In genomic region chr14:31493901-31494300, GRCm38 (mm10) we compare ENCODE assay signal across 8 mouse cellular contexts. TPM values are rescaled to one million over a fixed set of nuclear protein-coding genes. Genes with fewer than 3 reads are reported as not detected.
DNase-seq lines count a peak whose midpoint lies in the region; ATAC-seq and TF ChIP-seq lines count a peak whose summit lies in the region.

No protein-coding gene starts in this region.

- H3K36me3 ChIP-seq in intestine, embryonic 14.5 days (ENCODE audit: control insufficient read depth, insufficient read depth, low read length): peaks cover 46% of the 10 kb centered on the region
- H3K36me3 ChIP-seq in neural tube, embryonic 13.5 days: peaks cover 36% of the 10 kb centered on the region

- no peak for TF ChIP-seq POLR2A in bone marrow, adult 2 months (IDR thresholded peaks at IDR 0.05; ENCODE audit: borderline replicate concordance, control insufficient read depth, low read depth, low read length)

- peaks cover 3% of the 10 kb centered on the region; the same call in 1 of the 2 replicates for H3K4me1 ChIP-seq in bone marrow, adult 2 months (ENCODE audit: control insufficient read depth, insufficient read depth, low read length)
- peaks cover 26% of the 10 kb centered on the region for H3K4me1 ChIP-seq in intestine, embryonic 14.5 days (replicated peaks; ENCODE audit: control insufficient read depth, insufficient read depth, low read length)
- H3K4me1 ChIP-seq in neural tube, embryonic 13.5 days (replicated peaks): peaks cover 41% of the 10 kb centered on the region

- peak overlapping the region; percentile 70 for H3K4me2 ChIP-seq in intestine, embryonic 14.5 days (ENCODE audit: low read length)
- peak overlapping the region; percentile 95 for H3K4me2 ChIP-seq in neural tube, embryonic 13.5 days

- H3K4me3 ChIP-seq in layer of hippocampus, adult 2 months: peak overlapping the region; percentile 97
- H3K4me3 ChIP-seq in bone marrow, adult 2 months (replicated peaks; ENCODE audit: control insufficient read depth, low read depth, low read length): peak overlapping the region; percentile 93
- peak overlapping the region; percentile 95 for H3K4me3 ChIP-seq in intestine, embryonic 14.5 days (ENCODE audit: low read depth, low read length)
- H3K4me3 ChIP-seq in neural tube, embryonic 13.5 days: peak overlapping the region; percentile 67

- H3K9me3 ChIP-seq in intestine, embryonic 14.5 days (ENCODE audit: control insufficient read depth, low read length): no peaks in the 10 kb centered on the region
- H3K9me3 ChIP-seq in neural tube, embryonic 13.5 days: no peaks in the 10 kb centered on the region

- no peaks in the 10 kb centered on the region for H3K27me3 ChIP-seq in intestine, embryonic 14.5 days (replicated peaks; ENCODE audit: control insufficient read depth, insufficient read depth, low read length)
- no peaks in the 10 kb centered on the region for H3K27me3 ChIP-seq in neural tube, embryonic 13.5 days

- H3K9ac ChIP-seq in intestine, embryonic 14.5 days (ENCODE audit: low read length): peak overlapping the region; percentile 89
- peak overlapping the region; percentile 85 for H3K9ac ChIP-seq in neural tube, embryonic 13.5 days

- H3K27ac ChIP-seq in layer of hippocampus, adult 2 months: peak overlapping the region; percentile 92; the same call in 1 of the 2 replicates
- H3K27ac ChIP-seq in bone marrow, adult 2 months (ENCODE audit: control insufficient read depth, insufficient read depth, low read depth, low read length, poor library complexity): no peak overlapping the region; the same call in 1 of the 2 replicates
- no peak overlapping the region for H3K27ac ChIP-seq in intestine, embryonic 14.5 days (ENCODE audit: low read depth)
- no peak overlapping the region for H3K27ac ChIP-seq in neural tube, embryonic 13.5 days (replicated peaks)

- TF ChIP-seq CTCF in layer of hippocampus, adult 2 months (conservative IDR thresholded peaks at IDR 0.05): no peak
- TF ChIP-seq CTCF in bone marrow, adult 2 months (IDR thresholded peaks at IDR 0.05; ENCODE audit: control insufficient read depth, insufficient read depth, low read length): no peak

- ATAC-seq in intestine, embryonic 14.5 days (replicated peaks; ENCODE audit: low FRiP score, low TSS enrichment, low read depth): no peak
- no peak for ATAC-seq in neural tube, embryonic 13.5 days (ENCODE audit: low read depth)

- WGBS in bone marrow, adult 2 months: 11% methylated on average over 9 of the region's 9 CpGs
- WGBS in intestine, embryonic 14.5 days: 27% methylated on average over 9 of the region's 9 CpGs
- 36% methylated on average over 9 of the region's 9 CpGs for WGBS in neural tube, embryonic 13.5 days

- DNase-seq in layer of hippocampus, adult 2 months (ENCODE audit: low spot score in 2 of 2): no peak
- DNase-seq in layer of hippocampus, postnatal 14 days (ENCODE audit: low spot score in 2 of 2): no peak
- DNase-seq in intestine, embryonic 14.5 days (ENCODE audit: low spot score): no peak
- no peak for DNase-seq in cerebellum, postnatal 36 days
- DNase-seq in cerebellum, postnatal 10 days: no peak
- DNase-seq in urinary bladder, postnatal 25 days (ENCODE audit: low spot score): no peak

RNA-seq across cellular contexts. Expression of gene Eaf1, which starts 0.3 kb away (rescaled TPM):
- total RNA-seq in layer of hippocampus, adult 2 months (2021): 10 to 100 TPM; 13.7 to 19.4 TPM
- total RNA-seq in layer of hippocampus, postnatal 14 days (2021): 10 to 100 TPM; 12.6 to 13.0 TPM
- polyA plus RNA-seq in bone marrow, adult 2 months (2011; ENCODE audit: insufficient read depth, insufficient read length, low replicate concordance, missing spikeins): 11.5 and 16.2 TPM in 2 replicates
- polyA plus RNA-seq in intestine, embryonic 14.5 days (2014; fragmentation: Nextera tagmentation; extraction: Ambion mirVana): 21.7 and 23.4 TPM in 2 replicates
- polyA plus RNA-seq in neural tube, embryonic 13.5 days (2015; fragmentation: Nextera tagmentation; extraction: Ambion mirVana): 11.0 and 12.5 TPM in 2 replicates

RNA-seq across cellular contexts. Expression of gene Mettl6, which starts 0.9 kb away (rescaled TPM):
- total RNA-seq in layer of hippocampus, adult 2 months (2021): 10 to 100 TPM; 32.4 to 35.0 TPM
- total RNA-seq in layer of hippocampus, postnatal 14 days (2021): 10 to 100 TPM; 27.6 to 28.5 TPM
- 15.7 and 33.7 TPM in 2 replicates for polyA plus RNA-seq in bone marrow, adult 2 months (2011; ENCODE audit: insufficient read depth, insufficient read length, low replicate concordance, missing spikeins)
- polyA plus RNA-seq in intestine, embryonic 14.5 days (2014; fragmentation: Nextera tagmentation; extraction: Ambion mirVana): 61.7 and 65.9 TPM in 2 replicates
- polyA plus RNA-seq in neural tube, embryonic 13.5 days (2015; fragmentation: Nextera tagmentation; extraction: Ambion mirVana): 49.1 and 56.3 TPM in 2 replicates

RNA-seq across cellular contexts. Expression of gene Sh3bp5, which starts 58.0 kb away (rescaled TPM):
- 100 to 1,000 TPM; 147 to 158 TPM for total RNA-seq in layer of hippocampus, adult 2 months (2021)
- 100 to 1,000 TPM; 137 to 160 TPM for total RNA-seq in layer of hippocampus, postnatal 14 days (2021)
- 14.6 and 24.0 TPM in 2 replicates for polyA plus RNA-seq in bone marrow, adult 2 months (2011; ENCODE audit: insufficient read depth, insufficient read length, low replicate concordance, missing spikeins)
- polyA plus RNA-seq in intestine, embryonic 14.5 days (2014; fragmentation: Nextera tagmentation; extraction: Ambion mirVana): 10.6 and 10.7 TPM in 2 replicates
- polyA plus RNA-seq in neural tube, embryonic 13.5 days (2015; fragmentation: Nextera tagmentation; extraction: Ambion mirVana): 134 and 139 TPM in 2 replicates
